Mouse (Mus musculus) c-Kit-negative CD71-positive TER-119-positive erythroid progenitor cells, embryonic 14.5 days (primary cell): ENCODE measurements around the gene Syn2.

Experiments
- DNase-seq: peaks from one replicate; pipeline ENCODE4 v3.0.0-alpha.2; 2013; ENCODE audit warnings: low read depth, low spot score

The Syn2 gene

GRCm38 (mm10) chr6:115244222-115244621 lies 109.5 kb downstream of the Syn2 start:
- no peak for DNase-seq

DNA sequence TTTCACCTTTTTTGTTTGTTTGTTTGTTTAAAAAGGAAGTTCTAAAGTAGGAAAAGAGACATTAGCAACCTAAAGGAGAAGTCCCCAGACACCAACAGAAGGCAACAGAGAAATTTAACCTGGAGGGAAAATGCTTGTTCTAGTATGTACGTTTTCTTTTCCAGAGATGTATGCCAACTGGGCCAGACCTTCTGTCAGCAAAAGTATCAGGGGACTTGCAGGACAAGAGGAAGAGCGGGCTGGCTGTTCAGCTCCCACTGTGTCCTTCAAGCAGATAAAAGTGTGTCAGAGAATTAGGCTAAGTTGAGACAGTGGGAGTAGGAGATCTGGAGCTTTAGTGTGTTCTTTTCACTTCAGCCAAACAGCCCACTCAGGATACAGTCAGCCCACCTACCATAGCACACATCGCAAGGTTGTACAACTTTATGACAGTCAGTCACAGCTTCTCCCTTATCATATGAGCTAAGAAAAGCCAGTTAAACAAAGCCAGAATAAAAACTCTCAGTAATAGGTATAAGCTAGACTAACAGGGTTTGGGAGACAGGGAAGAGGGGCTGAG lies 110.9 kb downstream of the Syn2 start:
- no peak for DNase-seq

DNA sequence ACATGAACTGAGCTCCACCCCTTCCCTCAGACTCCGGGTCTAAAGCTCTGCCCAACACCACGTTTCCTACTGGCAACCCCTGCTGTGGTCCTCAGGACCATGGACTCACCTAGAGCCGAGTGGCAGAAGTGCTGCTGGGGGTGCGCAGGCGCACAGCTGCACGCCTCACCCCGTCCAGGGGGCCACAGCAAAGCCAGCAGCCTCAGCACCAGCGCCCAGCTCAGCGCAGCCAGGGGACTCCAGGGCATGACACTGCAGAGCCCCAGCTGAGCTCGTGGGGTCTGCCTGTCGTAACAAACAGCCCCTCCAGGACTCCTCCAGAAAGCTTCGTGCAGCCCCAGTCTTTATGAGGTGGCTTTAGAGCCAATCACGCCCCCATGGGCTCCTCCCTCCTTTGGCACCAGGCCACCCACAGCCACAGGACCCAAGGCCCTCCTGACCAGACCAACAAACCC lies 116.9 kb downstream of the Syn2 start:
- DNase-seq = no peak

GRCm38 (mm10) chr6:115252099-115252873 lies 117.6 kb downstream of the Syn2 start, which contains the start of gene Timp4:
Timp4 (minus strand) TSS chr6:115252205.
- no peak for DNase-seq

DNA sequence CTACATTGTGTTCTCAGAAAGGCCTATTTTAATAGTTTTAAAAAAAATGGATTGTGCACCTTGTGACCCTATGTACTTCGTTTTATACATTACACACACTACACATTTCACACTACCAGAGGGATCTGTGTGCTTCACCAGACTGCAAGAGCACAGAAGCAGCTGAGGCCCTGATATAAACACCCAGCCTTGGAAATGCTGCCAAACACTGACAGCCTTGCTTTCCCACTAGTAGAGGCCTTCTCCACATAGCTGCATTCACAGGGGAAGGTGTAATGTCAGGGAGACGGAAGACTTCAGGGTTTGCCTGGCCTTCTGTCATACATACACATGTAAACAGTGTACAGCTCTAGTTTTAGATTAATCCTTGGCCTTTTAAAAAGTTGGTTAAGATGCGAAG lies 120.5 kb downstream of the Syn2 start:
- DNase-seq = no peak

- DNase-seq = no peak
Observed at GRCm38 (mm10) chr6:115260507-115260906, 125.8 kb downstream of the Syn2 start.

- DNase-seq = no peak
Observed at GRCm38 (mm10) chr6:115266791-115267190, 132.1 kb downstream of the Syn2 start.

GRCm38 (mm10) chr6:115267916-115268315 lies 133.2 kb downstream of the Syn2 start:
- DNase-seq = no peak

GRCm38 (mm10) chr6:115268551-115269385 lies 134.1 kb downstream of the Syn2 start:
- DNase-seq = no peak

- DNase-seq = no peak
Observed at GRCm38 (mm10) chr6:115269561-115269960, 134.9 kb downstream of the Syn2 start.

GRCm38 (mm10) chr6:115270085-115270484 lies 135.4 kb downstream of the Syn2 start:
- DNase-seq = no peak

DNA sequence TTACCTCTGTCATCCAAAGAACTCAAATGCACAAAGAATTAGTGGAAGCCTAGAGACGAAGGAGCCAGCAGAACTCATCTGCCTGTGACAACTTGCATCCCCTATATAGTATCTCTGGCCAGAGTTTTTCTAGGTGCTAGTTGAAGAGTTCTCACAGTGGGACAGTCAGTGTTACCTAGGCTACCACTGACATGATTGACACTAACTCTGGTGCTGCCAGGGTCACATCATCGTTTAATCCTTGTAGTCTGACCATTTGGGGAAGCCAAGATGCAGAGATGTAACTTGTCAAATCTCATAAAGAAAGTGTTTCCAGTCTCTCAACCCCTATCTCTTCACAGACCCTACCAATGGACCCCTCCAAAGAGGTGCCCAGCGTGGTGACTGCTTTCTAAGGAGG lies 136.6 kb downstream of the Syn2 start:
- no peak for DNase-seq

- no peak for DNase-seq
Observed at GRCm38 (mm10) chr6:115271866-115272271, 137.2 kb downstream of the Syn2 start.

GRCm38 (mm10) chr6:115273346-115273745 lies 138.6 kb downstream of the Syn2 start:
- DNase-seq = no peak

DNA sequence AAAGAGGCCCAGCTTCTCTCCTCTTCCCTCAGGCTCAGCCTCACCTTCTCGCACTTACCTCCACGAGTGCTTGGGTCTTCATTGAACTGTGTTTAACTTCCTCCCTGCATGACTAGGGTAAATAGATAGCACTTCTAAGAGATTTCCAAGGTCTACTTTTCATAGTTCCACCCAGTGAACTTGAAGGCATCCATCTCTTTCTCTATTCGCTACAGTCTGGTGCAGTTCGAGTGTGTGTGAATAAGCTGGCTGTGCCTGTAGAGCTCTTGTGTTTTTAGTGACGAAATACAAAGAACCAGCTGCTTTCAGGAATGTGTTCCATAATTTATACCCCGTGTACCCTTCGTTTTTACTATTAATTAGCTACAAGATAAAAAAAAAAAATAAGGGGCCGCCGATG lies 140.0 kb downstream of the Syn2 start:
- no peak for DNase-seq

GRCm38 (mm10) chr6:115275116-115275815 lies 140.6 kb downstream of the Syn2 start:
- no peak for DNase-seq

DNA sequence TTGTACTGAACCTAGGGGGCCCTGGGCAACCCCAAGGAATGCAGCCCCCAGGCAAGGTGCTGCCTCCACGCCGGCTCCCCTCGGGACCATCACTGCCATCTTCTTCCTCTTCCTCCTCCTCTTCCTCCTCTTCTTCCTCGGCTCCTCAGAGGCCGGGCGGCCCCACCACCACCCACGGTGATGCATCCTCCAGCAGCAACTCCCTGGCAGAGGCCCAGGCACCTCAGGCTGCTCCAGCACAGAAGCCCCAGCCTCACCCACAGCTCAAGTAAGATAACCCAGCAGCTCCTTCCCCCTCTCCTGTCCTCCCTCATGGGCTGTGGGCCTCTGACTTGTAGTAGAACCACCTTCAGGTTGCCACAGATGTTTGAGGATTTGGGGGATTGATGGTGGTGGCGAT lies 143.4 kb downstream of the Syn2 start:
- no peak for DNase-seq

- no peak for DNase-seq
Observed at GRCm38 (mm10) chr6:115279639-115280038, 144.9 kb downstream of the Syn2 start.

GRCm38 (mm10) chr6:115284153-115284552 lies 149.5 kb downstream of the Syn2 start:
- no peak for DNase-seq

DNA sequence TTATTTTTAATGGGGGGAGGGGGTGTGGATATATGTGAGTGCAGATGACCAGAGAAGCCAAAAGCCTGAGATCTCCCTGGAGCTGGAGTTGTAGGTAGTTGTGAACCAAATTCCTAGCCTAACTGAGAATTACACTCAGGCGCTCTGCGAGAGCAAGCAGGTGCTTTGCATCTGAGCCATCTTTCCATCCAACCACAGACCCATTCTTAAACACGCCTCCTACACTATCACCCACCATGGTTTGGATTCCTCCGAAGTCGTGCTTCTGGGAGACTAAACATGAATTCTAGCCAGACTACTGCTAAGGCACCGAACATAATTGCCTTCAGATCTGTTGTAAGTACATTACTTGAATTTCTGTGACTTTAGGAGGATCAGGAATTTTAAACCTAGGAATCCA lies 151.7 kb downstream of the Syn2 start:
- no peak for DNase-seq

DNA sequence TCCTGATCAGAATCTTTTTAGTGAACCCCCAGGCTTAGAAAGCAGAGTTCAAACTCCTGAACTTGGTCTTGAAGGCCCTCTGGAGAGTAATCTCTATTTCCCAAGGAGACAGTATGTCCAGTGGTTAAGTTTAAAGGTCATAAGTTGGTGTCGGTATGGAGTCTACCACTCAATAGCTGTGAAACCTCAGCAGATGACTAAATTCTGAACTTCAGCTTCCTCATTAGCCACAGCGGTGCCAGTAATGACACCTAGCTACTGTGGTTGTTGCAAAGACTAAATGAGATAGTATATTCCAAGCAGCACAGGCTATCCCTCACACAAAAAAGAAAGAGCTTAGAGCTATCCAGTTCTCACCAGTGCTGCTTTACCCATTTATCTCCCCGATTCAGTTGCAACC lies 153.5 kb downstream of the Syn2 start:
- DNase-seq = no peak

DNA sequence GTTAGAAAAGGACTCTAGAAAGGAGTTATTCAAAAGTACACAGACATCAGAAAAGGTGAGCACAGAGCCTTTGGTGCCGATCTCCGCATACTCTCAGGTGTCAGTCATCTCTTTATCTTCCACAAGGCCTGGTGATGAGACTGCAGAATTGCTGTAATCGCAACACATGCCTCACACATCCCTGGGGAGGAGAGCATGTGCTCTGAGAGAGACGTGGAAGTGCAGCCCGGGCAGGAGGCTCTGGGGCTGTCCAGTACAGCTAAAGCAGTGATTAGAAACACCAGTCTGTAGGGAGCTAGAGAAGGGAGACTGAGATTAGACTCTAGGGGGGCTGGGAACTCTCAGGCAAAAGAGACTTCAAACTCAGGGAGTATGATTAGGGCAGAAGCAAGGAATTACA lies 155.9 kb downstream of the Syn2 start:
- DNase-seq = no peak
